Mouse (Mus musculus): ENCODE measurements around the gene Cblb.

DNA sequence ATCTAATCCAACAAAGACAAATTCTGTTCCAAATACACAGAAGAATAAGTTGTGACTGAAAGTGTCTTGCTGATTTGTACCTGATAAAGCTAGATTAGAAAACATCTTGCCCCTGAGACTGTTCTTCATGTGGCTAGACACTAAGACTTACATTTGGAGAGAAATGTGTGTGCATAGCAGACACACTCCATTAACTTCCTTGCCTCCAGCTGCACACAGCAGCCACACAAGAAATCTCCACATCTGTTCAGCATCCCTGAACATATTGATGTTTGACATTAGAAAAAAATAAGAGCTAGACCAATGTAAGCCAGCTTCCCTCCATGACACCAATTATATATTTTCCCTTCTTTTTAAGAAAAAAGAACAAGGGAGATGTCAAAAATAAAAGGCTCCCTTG is 43.0 kb upstream of the Cblb start:
- TF ChIP-seq POLR2A (IDR thresholded peaks at IDR 0.05; ENCODE audit: extremely low read depth, insufficient read depth, low read length) = no peak
- no peak for TF ChIP-seq CTCF (IDR thresholded peaks at IDR 0.05; ENCODE audit: extremely low read depth, insufficient read depth, low read length)

All from cortical plate, adult 2 months (tissue).